9 mouse cellular contexts compared by ENCODE assay signal in the genomic region with DNA sequence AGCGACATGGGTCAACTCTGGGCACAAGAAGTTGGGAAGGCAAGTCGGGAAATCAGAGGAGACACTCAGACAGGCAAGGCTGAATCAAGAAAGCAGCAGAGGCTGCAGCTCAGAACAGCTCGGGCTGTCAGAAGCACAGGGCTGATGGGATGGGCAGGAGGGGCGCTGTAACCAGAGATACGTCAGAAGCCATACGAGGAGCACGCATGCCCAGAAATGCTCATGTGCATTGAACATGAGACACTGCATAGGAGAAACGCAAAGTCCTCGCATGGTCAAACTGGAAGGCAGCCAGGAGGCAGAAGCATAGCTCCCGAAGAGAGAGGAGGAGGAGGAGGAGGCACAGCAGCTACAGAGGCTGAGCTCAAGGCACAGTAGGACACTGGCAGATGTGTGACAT. TPM values are rescaled to one million over a fixed set of nuclear protein-coding genes. Genes with fewer than 3 reads are reported as not detected.
DNase-seq lines count a peak whose midpoint lies in the region; ATAC-seq lines count a peak whose summit lies in the region.
"Had no signal": no experiment of that assay in that cellular context is flagged by ENCODE, and none has a peak within 500 bp of the region (broad histone marks: within the 10 kb centered on the region; RNA-seq: fewer than 3 reads in every experiment).

No protein-coding gene starts in this region.

- peak; percentile 37 for DNase-seq in forebrain, embryonic 11.5 days (ENCODE audit: low spot score)
- peak; percentile 59 for DNase-seq in midbrain, embryonic 14.5 days
- DNase-seq in left cerebral cortex, postnatal 25 days (ENCODE audit: low spot score in 2 of 2): peak; percentile 55 to 90
- DNase-seq in spleen, postnatal 4 days (ENCODE audit: low spot score in 2 of 2): no peak
- DNase-seq: adrenal gland, adult 2 months had no signal

- no peak overlapping the region for H3K4me3 ChIP-seq in forebrain, embryonic 11.5 days (ENCODE audit: low read depth, low read length)
- H3K4me3 ChIP-seq in forebrain, embryonic 12.5 days (replicated peaks): no peak overlapping the region
- no peak overlapping the region for H3K4me3 ChIP-seq in midbrain, embryonic 14.5 days (replicated peaks; ENCODE audit: low read depth, low read length)
- no peak overlapping the region for H3K4me3 ChIP-seq in midbrain, embryonic 13.5 days (replicated peaks)
- no peak overlapping the region for H3K4me3 ChIP-seq in stomach, embryonic 16.5 days (replicated peaks; ENCODE audit: low read length)

- no peaks in the 10 kb centered on the region for H3K27me3 ChIP-seq in forebrain, embryonic 11.5 days (ENCODE audit: control insufficient read depth, insufficient read depth, low read length)
- no peaks in the 10 kb centered on the region for H3K27me3 ChIP-seq in forebrain, embryonic 12.5 days
- no peaks in the 10 kb centered on the region for H3K27me3 ChIP-seq in midbrain, embryonic 14.5 days (ENCODE audit: control insufficient read depth, insufficient read depth, low read length)
- no peaks in the 10 kb centered on the region for H3K27me3 ChIP-seq in midbrain, embryonic 13.5 days
- no peaks in the 10 kb centered on the region for H3K27me3 ChIP-seq in stomach, embryonic 16.5 days (ENCODE audit: control insufficient read depth, insufficient read depth, low read length)

- H3K4me2 ChIP-seq in forebrain, embryonic 11.5 days (ENCODE audit: low read depth, low read length, severe bottlenecking): no peak overlapping the region
- no peak overlapping the region for H3K4me2 ChIP-seq in forebrain, embryonic 12.5 days
- peak overlapping the region; percentile 8; the same call in 1 of the 2 replicates for H3K4me2 ChIP-seq in midbrain, embryonic 14.5 days (ENCODE audit: low read length)
- no peak overlapping the region for H3K4me2 ChIP-seq in midbrain, embryonic 13.5 days (replicated peaks)
- H3K4me2 ChIP-seq in stomach, embryonic 16.5 days (ENCODE audit: low read depth, low read length): peak overlapping the region; percentile 21; the same call in 1 of the 2 replicates

- 74% methylated on average over 10 of the region's 10 CpGs for WGBS in forebrain, embryonic 11.5 days
- 72% methylated on average over 10 of the region's 10 CpGs for WGBS in forebrain, embryonic 12.5 days
- WGBS in midbrain, embryonic 14.5 days: 70% methylated on average over 10 of the region's 10 CpGs
- WGBS in midbrain, embryonic 13.5 days: 63% methylated on average over 10 of the region's 10 CpGs
- 42% methylated on average over 10 of the region's 10 CpGs for WGBS in stomach, embryonic 16.5 days

- no peak for ATAC-seq in forebrain, embryonic 11.5 days (replicated peaks; ENCODE audit: low FRiP score)
- ATAC-seq in forebrain, embryonic 12.5 days (ENCODE audit: low FRiP score): no peak
- no peak for ATAC-seq in midbrain, embryonic 14.5 days (ENCODE audit: low FRiP score, low TSS enrichment)
- ATAC-seq in midbrain, embryonic 13.5 days: no peak
- 0 out of 2 replicates have a peak, but pooled peaks have one; percentile 44 for ATAC-seq in stomach, embryonic 16.5 days (ENCODE audit: insufficient read depth, low FRiP score)
- no peak for ATAC-seq in activated CD4-positive, CD25-positive, alpha-beta regulatory T cell, adult 4 months

- intact Hi-C loops in left cerebral cortex, postnatal 25 days (cut with DNase I): no loop called here

- H3K27ac ChIP-seq in forebrain, embryonic 11.5 days (ENCODE audit: low read depth, low read length): no peak overlapping the region
- H3K27ac ChIP-seq in forebrain, embryonic 12.5 days: no peak overlapping the region
- H3K27ac ChIP-seq in midbrain, embryonic 14.5 days (replicated peaks; ENCODE audit: low read depth, low read length): peak overlapping the region; percentile 37; the same call in 1 of the 2 replicates
- no peak overlapping the region for H3K27ac ChIP-seq in midbrain, embryonic 13.5 days
- no peak overlapping the region for H3K27ac ChIP-seq in stomach, embryonic 16.5 days (ENCODE audit: low read length)

- H3K36me3 ChIP-seq in forebrain, embryonic 11.5 days (ENCODE audit: control insufficient read depth, insufficient read depth, low read length): no peaks in the 10 kb centered on the region
- peaks cover 12% of the 10 kb centered on the region for H3K36me3 ChIP-seq in forebrain, embryonic 12.5 days (replicated peaks)
- peaks cover 12% of the 10 kb centered on the region for H3K36me3 ChIP-seq in midbrain, embryonic 14.5 days (ENCODE audit: control insufficient read depth, insufficient read depth, low read length)
- H3K36me3 ChIP-seq in midbrain, embryonic 13.5 days: peaks cover 18% of the 10 kb centered on the region
- H3K36me3 ChIP-seq in stomach, embryonic 16.5 days (ENCODE audit: control insufficient read depth, insufficient read depth, low read length): no peaks in the 10 kb centered on the region

- H3K4me1 ChIP-seq in forebrain, embryonic 11.5 days (replicated peaks; ENCODE audit: control insufficient read depth, insufficient read depth, low read length): 0 out of 2 replicates have a peak, but pooled peaks cover 2% of the 10 kb centered on the region
- no peaks in the 10 kb centered on the region; the same call in 1 of the 2 replicates for H3K4me1 ChIP-seq in forebrain, embryonic 12.5 days
- H3K4me1 ChIP-seq in midbrain, embryonic 14.5 days (ENCODE audit: control insufficient read depth, insufficient read depth, low read length): no peaks in the 10 kb centered on the region
- 0 out of 2 replicates have a peak, but pooled peaks cover 3% of the 10 kb centered on the region for H3K4me1 ChIP-seq in midbrain, embryonic 13.5 days (replicated peaks)
- no peaks in the 10 kb centered on the region for H3K4me1 ChIP-seq in stomach, embryonic 16.5 days (ENCODE audit: control insufficient read depth, insufficient read depth, low read length)

- H3K9me3 ChIP-seq in forebrain, embryonic 11.5 days (ENCODE audit: control insufficient read depth, low read length): no peaks in the 10 kb centered on the region
- H3K9me3 ChIP-seq in forebrain, embryonic 12.5 days: no peaks in the 10 kb centered on the region
- H3K9me3 ChIP-seq in midbrain, embryonic 14.5 days (ENCODE audit: control insufficient read depth, low read length): no peaks in the 10 kb centered on the region
- no peaks in the 10 kb centered on the region for H3K9me3 ChIP-seq in midbrain, embryonic 13.5 days
- no peaks in the 10 kb centered on the region for H3K9me3 ChIP-seq in stomach, embryonic 16.5 days (replicated peaks; ENCODE audit: control insufficient read depth, low read length)

- no peak overlapping the region for H3K9ac ChIP-seq in forebrain, embryonic 11.5 days (ENCODE audit: low read length)
- H3K9ac ChIP-seq in forebrain, embryonic 12.5 days: no peak overlapping the region; the same call in 1 of the 2 replicates
- no peak overlapping the region for H3K9ac ChIP-seq in midbrain, embryonic 14.5 days (replicated peaks; ENCODE audit: low read length)
- no peak overlapping the region for H3K9ac ChIP-seq in midbrain, embryonic 13.5 days (replicated peaks)
- peak overlapping the region; percentile 16 for H3K9ac ChIP-seq in stomach, embryonic 16.5 days (ENCODE audit: low read length)

RNA-seq across cellular contexts. Expression of gene Pitpnb, which starts 38.9 kb away (rescaled TPM):
- polyA plus RNA-seq in forebrain, embryonic 11.5 days (2014; fragmentation: Nextera tagmentation; extraction: Ambion mirVana): 129 and 132 TPM in 2 replicates
- 113 and 117 TPM in 2 replicates for polyA plus RNA-seq in forebrain, embryonic 12.5 days (2016; fragmentation: Nextera tagmentation; extraction: Ambion mirVana)
- 77.6 and 104 TPM in 2 replicates for polyA plus RNA-seq in midbrain, embryonic 14.5 days (2014; fragmentation: Nextera tagmentation; extraction: Ambion mirVana)
- polyA plus RNA-seq in midbrain, embryonic 13.5 days (2015; fragmentation: Nextera tagmentation; extraction: Ambion mirVana): 101 and 106 TPM in 2 replicates
- 10 to 100 TPM; 80.1 to 83.0 TPM for total RNA-seq in left cerebral cortex, postnatal 25 days (2021)
- polyA plus RNA-seq in stomach, embryonic 16.5 days (2015; fragmentation: Nextera tagmentation; extraction: Ambion mirVana): 102 and 108 TPM in 2 replicates
- polyA plus RNA-seq in activated CD4-positive, CD25-positive, alpha-beta regulatory T cell, adult 4 months (2017; shearing (Covaris generic)): 10 to 100 TPM; 64.5 TPM

Comparison
In these comparisons a context has a peak if more than half of its experiments do, and no peak if none do; other contexts are left out.
1. H3K4me2 ChIP-seq: peak in midbrain, embryonic 14.5 days (single experiment) and stomach, embryonic 16.5 days (single experiment); none in forebrain, embryonic 11.5 days (single experiment), forebrain, embryonic 12.5 days (single experiment) and midbrain, embryonic 13.5 days (single experiment).
2. DNase-seq: peak in forebrain, embryonic 11.5 days (single experiment), midbrain, embryonic 14.5 days (single experiment) and left cerebral cortex, postnatal 25 days (2 of 2); none in spleen, postnatal 4 days (0 of 2).